Mouse (Mus musculus) limb, embryonic 12.5 days (tissue): Measurements from ENCODE around the gene Tanc1. TPM values are rescaled to one million over a fixed set of nuclear protein-coding genes. Genes with fewer than 3 reads are reported as not detected.

Source experiments
- ATAC-seq: fragments of 200-750 bp; cut with Nextera tagmentation; 2 replicates; pipeline ENCODE4 v1.8.0; 2017; ENCODE audit warnings: low read depth, moderate TSS enrichment; ENCODE audit not compliant: insufficient number of reproducible peaks, insufficient read depth, low FRiP score, low TSS enrichment
- H3K27ac ChIP-seq: fragments of 300-500 bp; sonication (generic); 2 replicates; pipeline ENCODE4 v1.5.1; 2016; ENCODE audit warnings: mild to moderate bottlenecking, moderate library complexity
- H3K27me3 ChIP-seq: fragments of 300-500 bp; sonication (generic); 2 replicates; pipeline ENCODE4 v1.6.1; 2016; ENCODE audit warnings: mild to moderate bottlenecking, moderate library complexity
- H3K36me3 ChIP-seq: fragments of 300-500 bp; sonication (generic); 2 replicates; pipeline ENCODE4 v1.6.1; 2016; ENCODE audit warnings: mild to moderate bottlenecking, moderate library complexity
- H3K4me1 ChIP-seq: fragments of 300-500 bp; sonication (generic); replicated peaks from 2 replicates; pipeline ENCODE4 v1.6.1; 2016
- H3K4me2 ChIP-seq: fragments of 300-500 bp; sonication (generic); 2 replicates; pipeline ENCODE4 v1.6.1; 2016; ENCODE audit warnings: mild to moderate bottlenecking, moderate library complexity
- H3K4me3 ChIP-seq: fragments of 300-500 bp; sonication (generic); replicated peaks from 2 replicates; pipeline ENCODE4 v1.5.1; 2016; ENCODE audit warnings: mild to moderate bottlenecking
- H3K9ac ChIP-seq: fragments of 300-500 bp; sonication (generic); replicated peaks from 2 replicates; pipeline ENCODE4 v1.6.1; 2016; ENCODE audit warnings: mild to moderate bottlenecking, moderate library complexity
- H3K9me3 ChIP-seq: fragments of 300-500 bp; sonication (generic); 2 replicates; pipeline ENCODE4 v1.6.1; 2016; ENCODE audit warnings: mild to moderate bottlenecking, moderate library complexity
- WGBS: fragments of 180-500 bp; shearing (Covaris S2); methylation state at CpG from one replicate; pipeline ENCODE4 v1.1.7; 2016; 5-methylcytosine and 5-hydroxymethylcytosine counted together
- polyA plus RNA-seq: library from polyadenylated mRNA; unstranded; fragments of >200 nt; fragmentation: Nextera tagmentation; extraction: Ambion mirVana; gene quantifications from 2 replicates; pipeline ENCODE4 v1.2.1, GENCODE M21; 2016

Tanc1 gene
- polyA plus RNA-seq, 1 experiment from 2014 or later, result 70.6 TPM

DNA sequence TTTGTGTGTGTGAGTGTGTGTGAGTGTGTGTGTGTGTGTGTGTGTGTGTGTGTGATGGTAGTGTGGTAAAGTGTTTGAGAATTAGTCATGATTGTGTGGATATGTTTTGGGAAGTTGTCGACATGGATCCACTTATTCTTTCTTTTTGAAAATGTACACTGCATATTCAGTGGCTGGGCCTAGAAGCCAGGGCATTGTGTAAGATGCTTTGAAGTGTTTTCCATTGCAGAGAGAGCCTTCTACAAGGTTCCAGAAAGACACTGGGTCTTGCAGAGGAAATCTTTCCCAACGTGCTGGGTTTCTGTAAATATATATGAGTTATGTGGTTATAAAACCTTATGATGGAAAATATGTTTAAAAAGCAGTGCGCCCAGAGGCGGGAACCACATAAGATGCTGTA, 108.0 kb downstream of the Tanc1 start:
- H3K9ac ChIP-seq, result no peak overlapping the region
- H3K4me1 ChIP-seq, result peaks cover 75% of the 10 kb centered on the region
- H3K9me3 ChIP-seq, result no peaks in the 10 kb centered on the region
- no peak for ATAC-seq
- H3K36me3 ChIP-seq, result peaks cover 3% of the 10 kb centered on the region; the same call in 1 of the 2 replicates
- H3K27ac ChIP-seq, result peak overlapping the region; percentile 77
- no peaks in the 10 kb centered on the region for H3K27me3 ChIP-seq
- H3K4me3 ChIP-seq, result no peak overlapping the region
- peak overlapping the region; percentile 30; the same call in 1 of the 2 replicates for H3K4me2 ChIP-seq
- WGBS, result 66% methylated on average over 4 of the region's 4 CpGs

DNA sequence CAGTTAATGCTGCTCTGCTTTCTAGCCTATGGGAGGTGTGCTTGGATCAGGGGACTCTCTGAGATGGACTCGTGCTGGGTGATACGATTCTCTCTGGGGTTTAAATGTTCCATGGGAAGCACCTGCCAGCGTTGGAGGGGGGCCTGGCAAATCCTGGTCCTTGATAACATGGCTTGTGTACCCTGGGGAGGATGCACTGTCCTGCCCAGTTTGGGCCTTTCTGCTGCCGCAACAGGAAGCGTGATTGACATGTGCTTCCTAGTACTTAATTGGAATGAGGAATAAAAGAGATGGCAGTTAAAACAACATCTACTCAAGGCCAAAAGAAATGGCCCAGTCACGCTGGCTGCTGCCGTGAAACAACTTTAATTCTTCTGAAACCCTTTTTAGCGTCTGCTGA, 109.3 kb downstream of the Tanc1 start:
- peaks cover 80% of the 10 kb centered on the region for H3K4me1 ChIP-seq
- H3K27me3 ChIP-seq, result no peaks in the 10 kb centered on the region
- no peak overlapping the region for H3K9ac ChIP-seq
- H3K36me3 ChIP-seq, result peaks cover 11% of the 10 kb centered on the region
- no peak for ATAC-seq
- peak overlapping the region; percentile 76 for H3K27ac ChIP-seq
- 22% methylated on average over 8 of the region's 8 CpGs for WGBS
- peak overlapping the region; percentile 44 for H3K4me2 ChIP-seq
- H3K4me3 ChIP-seq, result no peak overlapping the region
- no peaks in the 10 kb centered on the region for H3K9me3 ChIP-seq

DNA sequence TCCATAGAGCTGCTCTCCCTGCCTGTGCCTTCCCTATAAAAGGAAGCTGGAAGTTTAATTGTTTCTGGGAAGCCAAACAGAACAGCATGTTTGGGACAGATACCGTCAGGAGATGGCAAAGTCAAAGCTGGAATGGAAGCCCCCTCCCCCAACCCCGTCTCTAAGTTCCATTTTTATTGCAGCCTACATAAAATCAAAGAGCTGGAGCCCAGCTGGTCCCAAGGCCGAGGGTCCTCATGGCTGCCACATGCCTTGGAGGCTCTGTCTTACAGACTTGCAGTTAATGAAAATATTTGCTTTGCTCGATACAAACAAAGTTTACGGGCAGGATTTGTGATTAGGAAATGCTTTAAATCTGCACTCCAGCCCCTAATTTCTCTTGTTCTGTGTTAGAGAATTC, 109.9 kb downstream of the Tanc1 start:
- Histone ChIP-seq H3K4me2 (peak overlapping the region; percentile 44), H3K27ac (peak overlapping the region; percentile 76), H3K9ac (no peak overlapping the region), H3K4me3 (no peak overlapping the region), H3K27me3 (no peaks in the 10 kb centered on the region), H3K36me3 (peaks cover 18% of the 10 kb centered on the region), H3K9me3 (no peaks in the 10 kb centered on the region), H3K4me1 (peaks cover 82% of the 10 kb centered on the region)
- no peak for ATAC-seq
- WGBS, result 15% methylated on average over 5 of the region's 5 CpGs

GRCm38 (mm10) chr2:59723311-59723710, 111.5 kb downstream of the Tanc1 start:
- Histone ChIP-seq H3K4me2 (no peak overlapping the region), H3K27ac (peak overlapping the region; percentile 76; the same call in 1 of the 2 replicates), H3K27me3 (no peaks in the 10 kb centered on the region), H3K4me3 (no peak overlapping the region), H3K4me1 (peaks cover 67% of the 10 kb centered on the region), H3K9me3 (no peaks in the 10 kb centered on the region), H3K9ac (no peak overlapping the region), H3K36me3 (peaks cover 20% of the 10 kb centered on the region)
- ATAC-seq, result no peak
- WGBS, result 88% methylated on average over 5 of the region's 5 CpGs

- Histone ChIP-seq H3K9me3 (no peaks in the 10 kb centered on the region), H3K9ac (no peak overlapping the region), H3K36me3 (peaks cover 39% of the 10 kb centered on the region), H3K4me1 (peaks cover 46% of the 10 kb centered on the region), H3K4me3 (no peak overlapping the region), H3K4me2 (no peak overlapping the region), H3K27ac (no peak overlapping the region), H3K27me3 (no peaks in the 10 kb centered on the region)
- no peak; the same call in 1 of the 2 replicates for ATAC-seq
- WGBS, result 59% methylated on average over 14 of the region's 14 CpGs
Measured at GRCm38 (mm10) chr2:59725518-59726185, 113.8 kb downstream of the Tanc1 start.

DNA sequence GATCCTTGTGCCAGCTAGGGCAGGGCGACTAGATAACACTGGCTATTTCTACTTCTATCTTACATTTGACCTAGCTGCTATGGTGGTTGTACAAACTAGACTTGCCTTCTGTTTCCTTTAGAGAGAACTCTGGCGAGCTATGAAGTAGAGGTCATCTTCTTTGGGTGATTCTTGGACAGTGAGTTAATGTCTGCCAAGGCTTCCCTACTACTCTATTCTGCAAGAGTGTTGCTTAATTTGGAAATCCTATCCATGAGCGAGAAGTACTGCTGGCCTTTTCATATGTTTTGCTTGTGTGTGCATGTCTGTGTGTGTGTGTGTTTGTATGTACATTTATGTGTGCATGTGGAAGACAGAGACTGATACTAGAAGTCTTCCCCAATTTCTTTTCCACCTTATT, 120.0 kb downstream of the Tanc1 start:
- Histone ChIP-seq H3K36me3 (peaks cover 27% of the 10 kb centered on the region), H3K4me2 (no peak overlapping the region), H3K27ac (no peak overlapping the region), H3K4me1 (peaks cover 33% of the 10 kb centered on the region), H3K9me3 (no peaks in the 10 kb centered on the region), H3K9ac (no peak overlapping the region), H3K4me3 (no peak overlapping the region), H3K27me3 (no peaks in the 10 kb centered on the region)
- 89% methylated on average over 3 of the region's 3 CpGs for WGBS
- no peak for ATAC-seq

GRCm38 (mm10) chr2:59733410-59733809, 121.6 kb downstream of the Tanc1 start:
- peak overlapping the region; percentile 19; the same call in 1 of the 2 replicates for H3K27ac ChIP-seq
- H3K9me3 ChIP-seq, result no peaks in the 10 kb centered on the region
- H3K36me3 ChIP-seq, result peaks cover 24% of the 10 kb centered on the region
- no peaks in the 10 kb centered on the region for H3K27me3 ChIP-seq
- no peak overlapping the region for H3K4me3 ChIP-seq
- ATAC-seq, result no peak
- no peak overlapping the region for H3K9ac ChIP-seq
- H3K4me1 ChIP-seq, result peaks cover 48% of the 10 kb centered on the region
- WGBS, result 77% methylated on average over 5 of the region's 5 CpGs
- no peak overlapping the region for H3K4me2 ChIP-seq

DNA sequence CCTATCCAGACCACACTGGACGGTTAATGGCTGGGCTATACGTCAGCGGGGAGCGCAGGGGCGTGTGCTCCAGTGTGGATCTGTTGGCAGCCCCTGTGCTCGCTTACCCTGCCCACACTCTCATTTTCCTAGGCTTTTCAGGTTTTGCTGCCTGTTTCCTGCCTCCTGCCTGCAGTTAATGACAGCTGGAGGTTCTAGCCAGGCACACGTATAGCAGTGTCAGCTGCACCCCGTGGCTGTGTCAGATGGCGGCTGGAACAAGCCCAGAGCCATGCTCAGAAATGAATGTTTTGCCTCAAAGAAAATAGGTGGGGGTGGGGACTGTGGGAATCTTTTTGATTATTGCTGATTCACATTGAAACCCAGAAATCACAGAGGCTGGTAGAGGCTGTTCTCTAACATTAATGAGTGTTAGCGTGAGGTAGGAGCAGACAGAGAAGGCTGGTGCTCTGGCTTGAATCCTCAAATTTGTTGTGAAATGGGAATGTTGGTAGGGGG, 124.6 kb downstream of the Tanc1 start:
- Histone ChIP-seq H3K9me3 (no peaks in the 10 kb centered on the region), H3K36me3 (peaks cover 4% of the 10 kb centered on the region; the same call in 1 of the 2 replicates), H3K27ac (peak overlapping the region; percentile 77), H3K9ac (no peak overlapping the region), H3K4me1 (peaks cover 51% of the 10 kb centered on the region), H3K27me3 (no peaks in the 10 kb centered on the region), H3K4me3 (no peak overlapping the region), H3K4me2 (peak overlapping the region; percentile 11; the same call in 1 of the 2 replicates)
- peak; percentile 67; the same call in 1 of the 2 replicates for ATAC-seq
- WGBS, result 24% methylated on average over 10 of the region's 10 CpGs

DNA sequence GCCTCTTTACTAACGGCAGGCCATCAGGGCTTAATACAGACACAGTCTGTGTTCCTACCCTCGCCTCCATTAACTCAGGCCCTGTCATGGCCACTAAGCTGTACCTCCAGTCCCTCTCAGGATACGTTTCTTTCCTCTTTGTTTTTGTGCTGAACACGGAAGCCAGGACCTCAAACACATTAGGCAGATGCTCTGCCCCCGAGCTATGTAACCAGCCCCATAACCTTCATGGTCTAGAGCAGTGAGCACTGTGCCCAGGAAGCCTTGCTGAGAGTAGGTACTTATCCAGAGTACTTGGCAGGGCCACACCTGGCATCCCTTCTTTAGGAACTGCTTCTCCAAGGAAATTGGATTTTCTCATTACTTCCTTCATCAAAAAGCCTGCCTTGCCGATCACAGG, 125.5 kb downstream of the Tanc1 start:
- ATAC-seq, result no peak
- WGBS, result 80% methylated on average over 6 of the region's 6 CpGs
- Histone ChIP-seq H3K4me3 (no peak overlapping the region), H3K27me3 (no peaks in the 10 kb centered on the region), H3K9me3 (no peaks in the 10 kb centered on the region), H3K27ac (no peak overlapping the region), H3K9ac (no peak overlapping the region), H3K4me2 (no peak overlapping the region), H3K36me3 (no peaks in the 10 kb centered on the region; the same call in 1 of the 2 replicates), H3K4me1 (peaks cover 60% of the 10 kb centered on the region)

GRCm38 (mm10) chr2:59738356-59738755, 126.5 kb downstream of the Tanc1 start:
- H3K4me1 ChIP-seq, result peaks cover 68% of the 10 kb centered on the region
- WGBS, result 88% methylated on average over 5 of the region's 5 CpGs

GRCm38 (mm10) chr2:59739036-59739435, 127.2 kb downstream of the Tanc1 start:
- 90% methylated on average over 8 of the region's 8 CpGs for WGBS
- H3K36me3 ChIP-seq, result no peaks in the 10 kb centered on the region
- no peak overlapping the region for H3K4me3 ChIP-seq
- no peaks in the 10 kb centered on the region for H3K27me3 ChIP-seq
- H3K4me2 ChIP-seq, result no peak overlapping the region
- no peak overlapping the region for H3K27ac ChIP-seq
- no peak overlapping the region for H3K9ac ChIP-seq
- no peak for ATAC-seq
- no peaks in the 10 kb centered on the region for H3K9me3 ChIP-seq
- peaks cover 62% of the 10 kb centered on the region for H3K4me1 ChIP-seq

More at GRCm38 (mm10) chr2:59738356-59738755, 126.5 kb downstream of the Tanc1 start:
- no peak for ATAC-seq
- Histone ChIP-seq H3K27me3 (no peaks in the 10 kb centered on the region), H3K9me3 (no peaks in the 10 kb centered on the region), H3K4me2 (no peak overlapping the region), H3K4me3 (no peak overlapping the region), H3K27ac (no peak overlapping the region), H3K9ac (no peak overlapping the region), H3K36me3 (no peaks in the 10 kb centered on the region; the same call in 1 of the 2 replicates)
